Mouse (Mus musculus) skeletal muscle tissue, adult 2 months (tissue): ENCODE measurements around the gene Olfr1340.

Experiments
- DNase-seq: peaks from one replicate; pipeline ENCODE4 v3.0.0-alpha.2; 2012; ENCODE audit warnings: low read depth, low spot score

Olfr1340 gene

GRCm38 (mm10) chr4:118719838-118720237, at the start of gene Olfr1340:
TSS of gene Olfr1340 (plus strand) at chr4:118720138.
- no peak for DNase-seq

- no peak for DNase-seq
Measured at GRCm38 (mm10) chr4:118687086-118687485, 32.9 kb upstream of the Olfr1340 start.

GRCm38 (mm10) chr4:118692412-118692973, 27.4 kb upstream of the Olfr1340 start, which contains the start of gene Olfr1342:
TSS of gene Olfr1342 (minus strand) at chr4:118692756.
- DNase-seq: no peak

GRCm38 (mm10) chr4:118693812-118694211, 26.1 kb upstream of the Olfr1340 start:
- no peak for DNase-seq

DNA sequence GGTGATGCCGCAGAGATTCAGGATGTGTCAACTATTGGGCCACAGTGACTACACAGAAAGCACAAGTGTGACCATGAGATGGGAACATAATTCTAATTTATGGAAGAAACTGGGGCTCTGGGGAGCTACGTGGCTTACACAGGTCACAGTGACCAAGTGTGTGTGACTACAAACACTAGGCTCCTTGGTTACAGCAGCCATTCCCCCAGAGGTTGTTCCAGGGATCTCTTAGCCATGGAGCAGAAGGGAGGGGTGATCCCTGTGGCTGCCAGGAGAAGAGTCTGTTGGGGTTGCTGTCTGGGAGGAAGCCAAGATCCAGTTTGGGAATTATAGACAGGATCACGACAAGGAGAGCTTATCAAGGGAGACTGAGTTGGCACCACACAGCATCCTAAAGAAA, 16.7 kb upstream of the Olfr1340 start, which contains the start of gene Olfr1341:
Gene Olfr1341 (plus strand): TSS at position 301 of the 400 bp plus-strand sequence.
- no peak for DNase-seq

- no peak for DNase-seq
Measured at GRCm38 (mm10) chr4:118708086-118708485, 11.9 kb upstream of the Olfr1340 start.

DNA sequence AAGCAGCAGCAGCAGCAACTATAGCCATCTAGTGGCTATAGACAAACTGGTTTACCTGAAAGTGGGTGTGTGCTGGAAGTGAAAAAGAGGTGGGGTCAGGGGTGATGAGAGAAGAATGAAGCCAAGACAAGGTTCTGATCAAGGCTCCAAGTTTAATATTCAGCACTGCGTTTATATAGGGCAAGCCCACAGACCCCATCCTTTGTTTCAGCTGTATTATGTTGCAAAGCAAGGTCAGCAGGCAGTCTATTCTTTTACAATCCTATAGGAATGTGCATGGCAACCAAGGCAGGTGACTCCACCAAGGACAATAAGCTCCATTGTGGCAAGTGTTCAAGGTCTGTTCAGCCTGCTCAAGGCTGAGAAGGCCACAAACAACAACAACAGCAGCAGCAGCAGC, 8.3 kb upstream of the Olfr1340 start:
- DNase-seq: no peak

DNA sequence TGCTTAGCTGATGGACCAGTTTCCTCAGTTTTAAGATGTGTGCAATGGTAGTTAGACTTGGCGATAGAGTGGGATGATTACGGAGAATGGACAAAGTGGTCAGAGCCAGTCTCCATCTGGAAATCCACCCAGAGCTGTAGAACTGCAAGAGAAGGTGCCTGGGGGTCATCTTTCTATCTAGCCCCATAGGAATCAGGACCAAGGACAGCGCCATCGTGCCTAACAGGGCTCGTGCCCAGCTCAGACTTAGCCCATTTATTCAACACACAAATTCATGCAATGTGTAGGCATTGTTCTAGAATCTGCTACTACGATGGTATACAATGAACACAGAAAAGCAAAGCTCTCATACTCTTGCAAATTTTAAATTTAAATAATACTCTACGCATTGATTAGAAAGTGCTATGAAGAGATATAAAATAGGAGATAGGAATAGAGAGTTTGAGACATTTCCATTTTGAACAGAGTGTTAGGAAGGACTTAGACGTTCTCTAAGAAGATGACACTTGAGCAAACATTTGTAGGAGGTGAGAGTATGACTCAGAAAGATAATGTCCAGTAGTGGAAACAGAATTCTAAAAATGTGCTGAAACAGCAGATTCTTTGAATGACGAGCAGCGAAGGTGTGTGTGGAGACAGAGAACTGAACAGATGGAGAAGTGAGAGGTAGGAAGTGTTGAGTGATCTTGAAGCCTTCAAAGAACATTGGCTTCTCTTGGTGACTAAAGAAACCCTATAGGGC, 2.0 kb downstream of the Olfr1340 start:
- no peak for DNase-seq

- no peak for DNase-seq
Measured at GRCm38 (mm10) chr4:118731875-118732274, 11.9 kb downstream of the Olfr1340 start, which contains the start of gene Olfr1339. TSS of gene Olfr1339 (plus strand) at chr4:118732175.

- no peak for DNase-seq
Measured at GRCm38 (mm10) chr4:118739574-118739973, 19.6 kb downstream of the Olfr1340 start.

- DNase-seq: no peak
Measured at GRCm38 (mm10) chr4:118740988-118741698, 21.2 kb downstream of the Olfr1340 start.

DNA sequence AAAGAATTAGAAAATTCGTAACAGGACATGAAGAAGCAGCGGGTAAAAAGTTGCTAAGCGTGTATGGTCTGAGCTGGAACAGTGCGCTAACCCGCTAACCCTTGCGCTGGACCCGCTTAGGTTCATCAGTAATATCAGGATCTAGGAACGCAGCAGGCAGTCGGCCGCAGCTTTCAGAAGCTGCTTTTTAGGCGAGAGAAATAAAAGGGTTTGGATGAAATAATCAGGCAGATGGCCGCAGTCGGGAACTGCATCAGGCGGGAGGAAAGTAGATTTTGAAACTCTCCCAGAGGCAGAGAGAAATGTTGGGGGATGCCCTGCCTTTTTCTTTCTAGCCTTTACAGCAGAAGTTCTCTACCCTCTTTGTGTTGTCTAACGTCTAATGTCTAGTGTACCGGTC, 21.9 kb downstream of the Olfr1340 start:
- DNase-seq: no peak

DNA sequence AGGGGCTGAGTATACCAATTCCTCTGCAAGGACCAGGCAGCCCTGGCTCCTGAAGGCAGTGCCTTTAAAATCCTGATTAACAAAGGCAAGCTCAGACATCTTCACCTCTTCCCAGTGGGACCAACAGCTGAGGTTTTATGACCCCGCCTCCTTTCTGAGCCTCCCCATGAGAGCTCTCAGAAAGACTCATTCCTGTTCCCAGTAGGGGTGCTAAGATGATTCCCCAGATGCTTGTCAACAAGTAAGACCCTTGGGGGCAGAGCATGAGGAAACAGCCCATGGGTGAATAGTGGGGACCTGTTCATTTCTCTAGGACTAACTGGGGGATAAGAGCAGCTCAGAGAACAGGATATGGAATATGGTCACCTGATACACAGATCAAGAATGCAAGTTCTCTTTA, 38.7 kb downstream of the Olfr1340 start, which contains the start of gene Olfr1338:
Gene Olfr1338 (minus strand): TSS at position 101 of the 400 bp plus-strand sequence.
- no peak for DNase-seq
